Mouse (Mus musculus) layer of hippocampus, adult 8-10 months (tissue): ENCODE measurements at regions not wholly inside any gene's neighbourhood (a gene's known extent, or its start where the extent isn't known, plus 50 kb on each side); places are given as distances from the start of the nearest gene placed in this dataset.

Experiments
- DNase-seq, 2 experiments: peaks; one replicate each; pipeline ENCODE4 v3.0.0; 2022; ENCODE audit warnings: low spot score in 2 of 2

GRCm38 (mm10) chr2:47750997-47751623 is 1062.8 kb upstream of the Acvr2a start:
- DNase-seq = no peak

DNA sequence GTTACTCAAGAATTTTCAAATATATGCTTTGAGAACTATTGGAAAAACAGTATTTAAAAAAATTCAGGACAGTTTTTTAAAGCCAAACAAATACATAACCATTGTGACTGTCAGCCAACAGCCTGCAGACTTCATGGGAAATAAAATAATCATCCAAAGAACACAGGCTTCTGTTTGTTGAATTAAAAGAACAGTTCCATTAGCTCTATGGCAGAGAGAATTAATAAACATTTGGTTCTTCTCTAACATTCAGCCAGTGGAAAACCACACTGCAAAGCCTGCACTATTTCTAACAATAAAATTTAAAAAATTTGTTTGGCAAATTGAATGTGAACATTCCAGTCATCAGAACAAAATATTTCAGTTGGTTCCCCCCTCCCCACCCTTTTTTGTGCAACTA is 1058.2 kb upstream of the Acvr2a start:
- DNase-seq = no peak

DNA sequence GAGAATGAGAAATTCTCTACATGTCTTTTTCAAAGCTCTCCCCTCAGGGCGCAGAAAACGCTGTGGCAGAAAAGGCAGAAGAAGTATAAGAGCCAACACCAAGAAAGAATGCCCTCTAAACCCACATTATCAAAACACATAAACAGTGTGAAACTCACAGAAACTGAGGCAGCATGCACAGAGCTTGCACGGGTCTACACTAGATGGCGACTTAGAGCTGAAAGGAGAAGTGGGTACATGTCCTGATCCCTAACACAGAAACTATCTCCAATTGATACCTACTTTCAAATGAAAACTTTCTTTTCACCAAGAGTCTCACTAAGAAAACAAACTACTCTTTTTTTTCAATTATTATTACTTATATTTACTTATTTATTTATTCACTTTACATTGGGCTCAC is 1057.7 kb upstream of the Acvr2a start:
- DNase-seq = no peak

GRCm38 (mm10) chr2:47775766-47776165 is 1038.1 kb upstream of the Acvr2a start:
- peak; percentile 35 to 42 for DNase-seq

DNA sequence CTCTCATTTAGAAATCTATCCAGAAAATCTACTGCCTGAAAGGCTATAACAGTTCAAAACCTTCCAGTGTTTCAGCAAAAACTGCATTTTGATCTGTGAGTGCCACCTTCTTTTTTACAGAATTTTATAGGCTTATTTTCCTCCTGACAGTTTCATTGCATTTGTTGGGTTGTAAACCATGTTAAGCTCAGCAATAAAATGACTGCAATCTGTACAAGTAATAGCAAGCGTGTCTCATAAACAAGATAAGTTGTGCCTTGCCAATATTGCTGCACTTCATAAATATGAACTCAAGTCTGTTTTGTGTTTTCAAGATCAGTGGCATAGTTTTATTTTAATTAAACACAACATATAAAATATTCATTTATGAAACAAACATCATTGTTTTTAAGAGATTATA is 1036.9 kb upstream of the Acvr2a start:
- no peak for DNase-seq

DNA sequence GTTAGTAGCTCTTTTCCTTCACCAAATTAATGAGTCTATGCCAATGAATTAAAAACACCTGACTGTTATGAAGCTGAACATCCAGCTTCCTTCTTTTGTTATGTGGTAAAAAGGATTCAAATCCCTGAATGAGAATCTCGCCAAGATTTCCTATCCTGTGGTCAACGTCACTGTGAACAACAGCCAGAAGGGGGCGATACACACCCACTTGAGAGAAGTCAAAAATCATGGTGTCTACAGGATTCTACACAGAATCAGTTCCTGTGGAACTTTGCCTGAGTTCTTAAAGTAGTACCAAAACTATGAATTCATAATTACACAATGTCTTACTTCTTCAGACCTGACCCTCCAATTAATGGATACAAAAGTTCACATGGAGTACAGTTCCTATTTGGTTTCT is 1028.1 kb upstream of the Acvr2a start:
- peak; percentile 10 to 67 for DNase-seq

- peak; percentile 11 to 18 for DNase-seq
These were observed 991.1 kb upstream of the Acvr2a start for GRCm38 (mm10) chr2:47822746-47823271.

DNA sequence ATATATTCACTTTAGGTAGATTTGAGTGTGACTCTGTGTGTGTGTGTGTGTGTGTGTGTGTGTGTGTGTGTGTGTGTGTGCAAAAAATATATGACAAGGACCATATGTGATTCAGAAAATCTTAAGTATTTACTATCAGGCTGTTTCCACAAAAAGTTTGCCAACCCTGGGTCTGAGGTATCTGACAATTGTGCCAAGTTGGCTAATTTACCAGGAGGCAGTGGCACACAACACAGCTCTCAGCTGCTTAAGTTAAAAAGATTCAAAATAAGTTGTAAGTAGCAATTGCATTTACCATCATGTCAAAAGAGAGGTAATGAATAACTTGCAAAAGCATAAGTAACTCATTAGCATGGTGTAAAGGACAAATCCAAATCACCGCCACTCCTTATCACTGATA is 981.4 kb upstream of the Acvr2a start:
- DNase-seq = no peak

DNA sequence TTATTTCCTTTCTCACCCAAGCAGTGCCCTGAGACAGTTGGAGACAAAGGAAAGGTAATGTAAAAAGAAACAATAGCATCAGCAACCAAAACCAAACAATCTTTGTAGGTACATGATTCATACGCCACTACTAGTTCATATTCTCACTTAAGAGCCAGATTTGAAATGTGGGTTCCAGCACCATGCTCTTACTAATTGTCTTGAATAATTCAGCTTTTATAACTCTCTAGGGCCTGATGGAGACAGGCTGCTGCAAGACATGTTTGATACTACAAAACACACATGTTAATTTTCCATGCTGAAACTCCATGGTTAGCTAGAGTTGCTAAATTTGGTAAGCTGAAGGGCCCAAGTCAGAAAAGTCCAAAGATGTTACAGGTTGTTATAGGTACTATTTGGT is 980.4 kb upstream of the Acvr2a start:
- DNase-seq = no peak

GRCm38 (mm10) chr2:47834055-47834799 is 979.7 kb upstream of the Acvr2a start:
- no peak for DNase-seq

GRCm38 (mm10) chr2:47857229-47857628 is 956.7 kb upstream of the Acvr2a start:
- DNase-seq = no peak

DNA sequence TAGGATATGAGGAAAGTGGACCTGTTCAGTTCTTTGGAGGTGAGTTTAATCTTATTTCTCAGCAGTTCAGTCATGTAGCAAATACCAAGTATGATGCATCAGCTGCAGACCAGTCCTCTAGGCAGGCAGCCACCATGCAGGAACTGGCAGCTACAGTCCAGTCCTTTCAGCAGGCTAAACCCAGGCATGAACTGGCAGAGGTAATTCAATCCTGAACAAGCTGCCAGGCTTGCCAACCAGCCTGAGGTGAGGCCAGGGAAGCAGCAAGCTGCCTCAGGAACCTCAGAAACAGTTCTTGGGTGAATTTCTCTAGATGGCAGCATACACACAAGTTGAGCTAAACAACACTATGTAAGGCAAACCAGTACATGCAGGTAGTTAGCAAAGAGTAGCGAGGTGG is 951.5 kb upstream of the Acvr2a start:
- DNase-seq = no peak

DNA sequence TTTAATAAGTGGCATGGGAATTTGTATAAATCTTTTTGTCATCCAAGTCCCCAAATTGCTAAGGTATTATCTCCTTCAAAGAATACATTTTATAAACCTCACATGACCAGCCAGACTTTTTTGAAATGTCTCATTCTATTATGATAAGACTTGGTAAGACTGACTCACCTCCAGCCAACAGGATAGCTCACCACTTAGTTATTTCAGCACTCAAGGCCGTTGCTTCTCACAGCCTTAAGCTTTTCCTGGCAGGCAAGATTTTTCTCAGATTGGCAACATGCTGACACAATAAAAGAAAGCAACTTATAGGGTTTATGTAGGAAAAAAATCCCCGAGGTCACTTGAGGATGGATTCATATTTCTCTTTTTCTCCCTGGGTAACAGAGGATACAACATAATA is 935.9 kb upstream of the Acvr2a start:
- no peak for DNase-seq

DNA sequence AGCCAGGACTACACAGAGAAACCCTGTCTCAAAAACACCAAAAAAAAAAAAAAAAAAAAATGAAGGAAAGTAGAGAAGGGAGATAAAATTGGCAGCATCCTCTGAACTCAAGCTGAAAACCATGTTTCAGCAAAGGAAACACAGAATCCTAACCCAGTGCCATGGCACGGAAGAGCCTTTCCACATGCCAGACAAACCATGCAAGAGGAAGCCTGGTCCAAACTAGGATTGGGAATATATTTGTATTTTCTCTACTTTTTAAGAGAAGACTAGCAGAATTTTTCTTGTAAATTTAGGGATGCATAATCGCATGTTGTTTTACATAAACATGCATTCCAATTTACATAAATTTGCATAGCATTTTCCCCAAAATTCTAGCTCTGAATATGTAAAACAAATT is 934.8 kb upstream of the Acvr2a start:
- DNase-seq = no peak

- DNase-seq = no peak
These were observed 934.1 kb upstream of the Acvr2a start for GRCm38 (mm10) chr2:47879796-47880195.

DNA sequence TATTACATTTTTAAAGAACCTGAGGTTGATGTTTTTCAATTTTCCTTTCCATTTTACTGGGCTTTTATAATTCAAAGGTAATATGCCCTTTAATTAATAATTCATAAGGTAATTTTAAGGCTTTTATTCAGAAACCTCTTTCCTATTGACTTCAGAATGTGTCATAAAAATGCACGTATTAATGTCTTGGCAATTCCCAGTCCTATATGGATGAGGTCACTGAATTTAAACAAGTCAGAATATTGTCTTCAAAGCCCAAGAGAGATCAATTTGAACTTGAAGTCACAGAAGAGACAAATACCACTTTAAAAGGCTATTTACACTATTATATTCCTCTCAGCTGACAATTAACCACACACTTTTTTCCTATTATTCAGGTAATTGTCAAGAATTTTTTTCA is 925.7 kb upstream of the Acvr2a start:
- no peak for DNase-seq

DNA sequence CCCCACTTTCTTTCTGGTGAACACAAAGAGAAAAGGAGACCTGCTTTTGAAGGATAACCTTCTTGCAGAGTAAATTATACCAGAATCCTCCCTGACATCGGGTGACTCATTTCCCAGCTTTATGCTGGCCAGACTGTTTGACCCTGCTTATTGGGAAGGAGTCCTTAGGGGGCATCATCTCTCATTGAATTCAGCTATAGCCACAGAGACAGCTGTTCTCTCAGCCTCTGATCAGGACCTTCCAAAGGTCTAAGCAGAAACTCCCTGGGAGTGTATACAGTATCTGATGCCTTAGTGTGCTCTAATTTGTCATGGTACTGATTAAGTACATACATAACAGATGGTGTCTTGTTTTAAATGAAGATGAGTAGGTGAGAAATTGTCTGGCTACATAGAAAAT is 922.5 kb upstream of the Acvr2a start:
- DNase-seq = no peak

DNA sequence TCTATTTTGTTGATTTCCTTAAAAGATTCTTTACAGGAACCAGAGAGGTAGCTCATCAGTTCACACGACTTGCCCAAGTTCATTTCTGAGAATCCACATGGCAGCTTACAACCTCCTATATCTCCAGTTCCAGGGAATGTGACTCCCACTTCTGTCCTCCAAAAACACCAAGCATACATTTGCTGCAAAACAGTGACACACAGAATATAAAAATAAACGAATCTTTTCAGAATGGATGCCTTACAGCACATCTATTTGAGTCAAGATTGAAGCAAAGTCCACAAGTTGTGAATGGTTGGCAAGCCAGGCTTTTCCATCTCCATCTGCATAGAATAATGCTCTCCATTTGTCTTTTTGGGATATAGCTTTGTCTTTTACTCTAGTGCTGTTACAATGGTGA is 921.0 kb upstream of the Acvr2a start:
- DNase-seq = no peak

GRCm38 (mm10) chr2:47894806-47895205 is 919.1 kb upstream of the Acvr2a start:
- DNase-seq = peak; percentile 20 to 34

- no peak for DNase-seq
These were observed 899.6 kb upstream of the Acvr2a start for GRCm38 (mm10) chr2:47914270-47914669.

GRCm38 (mm10) chr2:47914986-47915485 is 898.9 kb upstream of the Acvr2a start:
- no peak for DNase-seq

DNA sequence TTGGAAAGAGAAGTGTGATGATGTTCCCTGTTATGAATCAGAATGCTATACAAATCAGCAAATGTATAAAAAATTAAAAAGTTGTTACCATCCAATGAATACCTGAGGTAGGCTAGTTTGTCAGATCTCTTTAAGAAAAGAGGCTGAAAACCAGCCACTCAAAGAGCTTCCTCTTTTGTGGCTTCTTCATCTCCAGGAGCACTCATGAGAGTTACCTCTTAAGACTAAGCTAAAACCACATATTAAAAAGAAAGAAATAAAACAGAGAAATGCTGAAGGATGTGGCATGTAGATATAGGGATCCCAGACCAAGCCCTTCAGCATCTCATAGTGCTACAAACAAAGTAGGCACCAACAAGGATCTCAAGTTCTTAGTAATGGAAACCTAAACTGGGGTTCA is 890.9 kb upstream of the Acvr2a start:
- no peak for DNase-seq

DNA sequence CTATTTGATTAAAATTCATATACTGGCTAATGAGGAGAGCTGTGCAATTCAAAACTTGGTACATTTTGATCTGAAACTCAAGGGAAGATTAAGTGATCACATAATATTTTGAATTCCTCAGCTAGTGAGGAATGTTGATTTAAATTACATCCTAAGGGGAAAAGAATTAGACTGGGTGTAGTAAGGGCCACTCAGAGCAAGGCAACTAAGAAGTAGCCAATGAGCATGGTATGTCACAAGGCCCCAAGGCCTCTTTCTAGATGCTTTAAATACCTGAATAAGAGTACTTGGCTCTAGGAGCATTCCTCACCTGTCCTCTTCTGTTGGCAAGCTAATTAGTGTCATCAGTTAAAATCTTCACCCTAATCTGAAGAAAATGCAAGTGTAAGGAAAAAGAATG is 887.3 kb upstream of the Acvr2a start:
- no peak for DNase-seq
